Mouse (Mus musculus) midbrain, embryonic 16.5 days (tissue): ENCODE measurements at regions not wholly inside any gene's neighbourhood (a gene's known extent, or its start where the extent isn't known, plus 50 kb on each side); places are given as distances from the start of the nearest gene placed in this dataset.

ENCODE experiments used
- ATAC-seq: fragments of 200-750 bp; cut with Nextera tagmentation; 2 replicates; pipeline ENCODE4 v1.8.0; 2017; ENCODE audit warnings: moderate TSS enrichment
- H3K27ac ChIP-seq: fragments of 300-500 bp; sonication (generic); 2 replicates; pipeline ENCODE4 v1.5.1; 2014; ENCODE audit warnings: mild to moderate bottlenecking, low read length, mixed read lengths
- H3K27me3 ChIP-seq: fragments of 300-500 bp; sonication (generic); 2 replicates; pipeline ENCODE4 v1.6.1; 2014; ENCODE audit warnings: low read depth, low read length, mixed read lengths; ENCODE audit not compliant: control insufficient read depth, insufficient read depth
- H3K36me3 ChIP-seq: fragments of 300-500 bp; sonication (generic); 2 replicates; pipeline ENCODE4 v1.6.1; 2014; ENCODE audit warnings: mild to moderate bottlenecking, low read length, moderate library complexity, mixed read lengths; ENCODE audit not compliant: control insufficient read depth, insufficient read depth
- H3K4me1 ChIP-seq: fragments of 300-500 bp; sonication (generic); 2 replicates; pipeline ENCODE4 v1.6.1; 2014; ENCODE audit warnings: mild to moderate bottlenecking, low read length, mixed read lengths; ENCODE audit not compliant: control insufficient read depth, insufficient read depth
- H3K4me2 ChIP-seq: fragments of 300-500 bp; sonication (generic); 2 replicates; pipeline ENCODE4 v1.6.1; 2014; ENCODE audit warnings: mild to moderate bottlenecking, low read length, mixed read lengths
- H3K4me3 ChIP-seq: fragments of 300-500 bp; sonication (generic); 2 replicates; pipeline ENCODE4 v1.5.1; 2014; ENCODE audit warnings: low read depth, mild to moderate bottlenecking, low read length, moderate library complexity, mixed read lengths
- H3K9ac ChIP-seq: fragments of 300-500 bp; sonication (generic); 2 replicates; pipeline ENCODE4 v1.6.1; 2014; ENCODE audit warnings: low read depth, low read length, mixed read lengths
- H3K9me3 ChIP-seq: fragments of 300-500 bp; sonication (generic); replicated peaks from 2 replicates; pipeline ENCODE4 v1.6.1; 2014; ENCODE audit warnings: mild to moderate bottlenecking, low read length, mixed read lengths; ENCODE audit not compliant: control insufficient read depth, poor library complexity, severe bottlenecking
- WGBS: fragments of 180-500 bp; shearing (Covaris S2); extraction: QIAGEN DNeasy Blood & Tissue Kit; methylation state at CpG from one replicate; pipeline ENCODE4 v1.1.7; 2014; 5-methylcytosine and 5-hydroxymethylcytosine counted together

DNA sequence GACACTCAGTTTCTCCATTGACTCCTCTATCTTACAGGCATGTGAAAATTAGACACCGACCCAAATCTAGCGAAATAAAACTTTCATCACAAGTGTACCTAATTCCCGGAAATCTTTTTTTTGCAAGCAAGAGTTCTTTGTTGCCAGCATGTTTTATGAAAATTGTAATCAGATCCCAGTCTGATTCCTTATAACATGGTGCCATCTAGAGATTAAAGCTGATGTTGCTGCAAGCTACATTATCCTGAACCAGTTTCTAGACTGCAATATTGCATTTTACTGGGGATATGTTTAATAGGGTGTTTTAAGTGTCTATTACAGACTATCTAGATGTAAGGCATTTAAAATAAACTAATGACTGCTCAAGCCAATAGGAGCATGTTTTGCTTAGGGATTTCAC, 110.9 kb upstream of the Gpc5 start:
- no peak overlapping the region for H3K4me2 ChIP-seq
- no peak overlapping the region for H3K27ac ChIP-seq
- no peaks in the 10 kb centered on the region for H3K27me3 ChIP-seq
- no peak for ATAC-seq
- 52% methylated on average over 3 of the region's 3 CpGs for WGBS
- H3K36me3 ChIP-seq: no peaks in the 10 kb centered on the region
- H3K9ac ChIP-seq: no peak overlapping the region
- no peak overlapping the region for H3K4me3 ChIP-seq
- H3K4me1 ChIP-seq: no peaks in the 10 kb centered on the region
- H3K9me3 ChIP-seq: no peaks in the 10 kb centered on the region

DNA sequence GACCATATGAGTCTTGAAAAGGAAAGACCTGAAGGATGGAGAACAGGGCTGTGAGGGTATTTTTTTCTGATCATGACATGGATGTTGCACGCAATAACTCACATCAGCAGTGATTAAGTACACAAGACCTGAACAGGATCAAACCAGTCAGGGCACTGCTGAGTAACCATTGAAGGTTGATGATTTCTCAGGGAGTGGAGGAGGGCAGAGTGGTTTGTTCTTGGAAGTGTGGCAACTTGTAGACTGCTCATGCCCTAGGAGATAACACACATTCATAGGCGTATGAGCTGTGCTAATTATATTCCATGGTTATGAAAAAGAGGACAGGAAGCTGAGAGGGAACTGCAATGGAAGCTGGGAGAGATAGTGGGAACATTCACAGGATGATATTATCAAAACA, 88.8 kb upstream of the Gpc5 start:
- ATAC-seq: no peak
- H3K36me3 ChIP-seq: no peaks in the 10 kb centered on the region
- no peaks in the 10 kb centered on the region for H3K9me3 ChIP-seq
- H3K4me2 ChIP-seq: no peak overlapping the region
- no peak overlapping the region for H3K27ac ChIP-seq
- H3K27me3 ChIP-seq: no peaks in the 10 kb centered on the region
- no peak overlapping the region for H3K9ac ChIP-seq
- no peaks in the 10 kb centered on the region for H3K4me1 ChIP-seq
- H3K4me3 ChIP-seq: no peak overlapping the region
- 97% methylated on average over 2 of the region's 2 CpGs for WGBS

DNA sequence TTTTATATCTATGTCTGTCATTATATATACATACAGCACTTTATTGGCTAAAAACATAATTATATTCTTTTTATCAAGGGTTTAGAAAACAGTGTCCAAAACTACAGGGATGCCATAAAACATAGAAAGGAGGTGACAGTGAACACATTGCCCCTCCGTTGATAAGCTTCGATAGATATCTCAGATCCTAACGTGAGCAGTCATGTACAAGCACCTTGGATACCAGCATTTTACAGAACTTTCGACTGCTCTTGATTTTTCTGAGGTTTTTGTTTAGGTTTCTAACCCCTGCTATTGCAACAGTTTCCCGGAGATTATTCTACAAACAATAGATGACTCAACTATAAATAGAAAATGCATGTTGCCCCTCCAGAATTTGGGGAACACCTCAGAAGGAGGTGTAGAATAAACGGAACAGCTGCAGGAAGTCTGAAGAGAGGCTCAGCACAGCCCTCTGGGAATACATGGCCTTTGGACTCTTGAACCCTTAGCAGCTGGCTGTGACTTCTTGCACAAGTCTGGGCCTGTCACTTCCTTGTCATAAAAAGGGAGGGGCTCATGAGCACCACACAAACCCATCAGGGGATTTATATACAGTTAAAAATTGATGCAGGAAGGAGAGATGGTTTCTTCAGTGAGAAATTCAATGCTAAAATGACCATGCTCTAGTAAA, 87.1 kb upstream of the Gpc5 start:
- Histone ChIP-seq H3K27ac (no peak overlapping the region), H3K36me3 (no peaks in the 10 kb centered on the region), H3K4me2 (no peak overlapping the region), H3K4me3 (no peak overlapping the region), H3K9me3 (no peaks in the 10 kb centered on the region), H3K9ac (no peak overlapping the region), H3K4me1 (no peaks in the 10 kb centered on the region), H3K27me3 (no peaks in the 10 kb centered on the region)
- ATAC-seq: no peak
- 83% methylated on average over 6 of the region's 6 CpGs for WGBS

DNA sequence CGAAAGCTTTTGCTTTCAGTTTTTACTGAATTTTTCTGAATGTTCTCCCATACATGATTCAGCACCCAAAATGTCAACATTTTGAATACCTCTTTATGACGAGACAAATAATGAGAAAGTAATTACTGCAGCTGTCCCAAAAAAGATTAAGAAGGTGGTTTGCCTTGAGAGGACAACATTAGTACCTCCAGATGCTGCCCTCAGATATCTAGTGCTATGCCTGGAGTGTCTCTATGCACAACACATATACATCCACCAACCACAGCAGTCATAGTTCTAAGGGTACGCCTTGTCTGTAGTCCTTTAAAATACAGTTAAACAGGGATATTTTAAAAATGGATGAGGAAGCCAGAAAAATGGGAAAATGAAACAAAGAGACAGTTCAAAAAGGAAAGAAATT, 81.1 kb upstream of the Gpc5 start:
- ATAC-seq: no peak
- no peak overlapping the region for H3K27ac ChIP-seq
- H3K36me3 ChIP-seq: no peaks in the 10 kb centered on the region
- no peak overlapping the region for H3K9ac ChIP-seq
- no peak overlapping the region for H3K4me2 ChIP-seq
- H3K9me3 ChIP-seq: no peaks in the 10 kb centered on the region
- H3K27me3 ChIP-seq: no peaks in the 10 kb centered on the region
- H3K4me1 ChIP-seq: no peaks in the 10 kb centered on the region
- H3K4me3 ChIP-seq: no peak overlapping the region
- WGBS: 88% methylated on average over 3 of the region's 3 CpGs

DNA sequence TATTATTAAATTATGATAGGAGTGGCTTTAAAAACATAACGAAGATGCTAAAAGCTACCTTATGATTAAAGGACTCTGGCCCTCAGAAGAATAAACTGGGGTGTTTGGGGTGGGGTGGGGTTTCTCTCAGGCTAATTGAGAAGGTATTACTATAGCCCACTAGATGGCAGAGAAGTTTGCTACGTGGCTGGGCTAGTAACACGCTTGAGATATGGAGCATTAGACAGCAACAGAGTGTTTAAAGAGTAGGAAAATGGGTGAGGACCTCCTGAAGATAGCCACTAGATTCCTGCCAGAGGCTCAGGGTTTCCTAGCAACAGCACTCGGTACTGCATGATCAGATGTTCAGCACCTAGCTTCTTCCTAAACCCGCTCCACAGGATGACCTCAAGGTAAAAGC, 76.7 kb upstream of the Gpc5 start:
- H3K4me2 ChIP-seq: no peak overlapping the region
- ATAC-seq: peak; percentile 58
- no peaks in the 10 kb centered on the region for H3K27me3 ChIP-seq
- 31% methylated on average over 5 of the region's 5 CpGs for WGBS
- H3K36me3 ChIP-seq: no peaks in the 10 kb centered on the region
- no peaks in the 10 kb centered on the region for H3K9me3 ChIP-seq
- H3K4me1 ChIP-seq: no peaks in the 10 kb centered on the region; the same call in 1 of the 2 replicates
- H3K27ac ChIP-seq: no peak overlapping the region
- no peak overlapping the region for H3K9ac ChIP-seq
- H3K4me3 ChIP-seq: no peak overlapping the region

DNA sequence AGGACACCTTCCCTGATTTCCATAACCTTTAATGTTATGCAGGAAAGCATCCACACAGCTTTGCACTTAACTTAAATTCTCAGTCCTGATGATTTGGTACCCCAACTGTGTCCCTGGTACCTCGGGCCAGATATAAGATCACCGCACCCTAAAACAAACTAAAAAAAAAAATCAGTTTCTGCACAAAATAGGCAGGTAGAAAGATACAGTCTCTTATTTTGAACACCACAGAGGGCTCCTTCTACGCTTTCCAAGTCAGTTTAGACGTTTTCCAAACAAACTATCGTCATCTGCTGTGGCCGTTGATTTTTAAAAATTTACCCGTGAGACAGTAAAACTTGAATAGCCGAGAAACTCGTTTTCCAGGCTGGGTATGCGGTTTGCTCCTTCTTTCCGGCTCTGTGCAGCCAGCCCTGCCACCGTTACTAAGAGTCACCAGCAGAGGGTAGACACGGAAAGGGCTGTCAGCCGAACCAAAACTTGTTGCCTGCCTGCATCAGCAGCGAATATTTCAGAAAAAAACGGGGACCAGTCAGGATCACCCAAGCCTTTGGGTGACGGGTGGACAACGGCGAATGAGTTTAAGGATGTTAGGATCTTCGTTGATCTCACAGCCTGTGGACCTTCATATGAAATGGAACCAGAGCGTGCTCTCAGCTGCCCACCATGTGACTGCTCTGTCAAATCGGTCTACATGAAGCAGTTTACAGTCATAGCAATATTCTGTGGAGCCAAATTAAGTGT, 74.4 kb upstream of the Gpc5 start:
- H3K4me1 ChIP-seq: no peaks in the 10 kb centered on the region; the same call in 1 of the 2 replicates
- H3K27ac ChIP-seq: no peak overlapping the region
- no peaks in the 10 kb centered on the region for H3K27me3 ChIP-seq
- peak overlapping the region; percentile 42 for H3K4me3 ChIP-seq
- 19% methylated on average over 22 of the region's 22 CpGs for WGBS
- H3K4me2 ChIP-seq: peak overlapping the region; percentile 65
- no peaks in the 10 kb centered on the region for H3K36me3 ChIP-seq
- ATAC-seq: peak; percentile 87
- H3K9me3 ChIP-seq: no peaks in the 10 kb centered on the region
- H3K9ac ChIP-seq: peak overlapping the region; percentile 42; the same call in 1 of the 2 replicates

DNA sequence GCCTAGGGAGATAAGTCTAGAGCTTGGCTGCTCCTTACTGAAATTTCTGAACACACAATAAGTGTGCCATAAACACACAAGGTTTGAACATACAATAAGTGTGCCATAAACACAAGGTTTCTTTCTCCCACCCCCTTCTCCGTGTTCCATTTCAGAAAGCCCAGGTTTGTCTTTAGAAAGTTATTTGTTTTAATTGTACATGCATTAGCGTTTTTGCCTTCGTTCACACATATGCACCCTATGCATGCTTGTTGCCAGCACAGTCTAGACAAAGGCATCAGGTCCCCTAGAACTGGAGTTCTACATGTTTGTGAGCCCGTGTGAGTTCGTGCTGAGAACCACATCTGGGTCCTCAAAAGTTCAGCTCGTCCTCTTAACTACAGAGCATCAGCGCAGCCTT, 64.0 kb upstream of the Gpc5 start:
- ATAC-seq: no peak
- H3K27me3 ChIP-seq: no peaks in the 10 kb centered on the region
- H3K9me3 ChIP-seq: no peaks in the 10 kb centered on the region

DNA sequence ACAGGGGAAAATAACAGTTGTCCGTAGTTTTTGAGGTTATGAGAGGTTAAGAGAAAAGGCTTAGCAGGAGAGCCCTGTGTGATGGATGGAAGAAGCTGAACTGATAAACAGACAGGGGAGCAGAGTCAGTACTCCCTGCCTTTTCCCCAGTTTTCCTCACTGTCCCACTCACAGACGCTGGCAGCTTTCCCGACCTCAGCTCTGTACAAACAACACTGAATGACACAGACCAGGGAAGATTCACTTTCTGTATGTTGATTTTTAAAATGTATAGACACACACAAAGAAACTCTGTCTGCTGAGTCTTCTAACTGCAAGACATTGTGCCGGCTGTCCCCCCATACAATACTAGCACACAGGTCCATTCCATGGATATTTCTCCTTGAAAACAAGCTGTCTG, 60.3 kb upstream of the Gpc5 start:
- Histone ChIP-seq H3K4me2 (no peak overlapping the region), H3K9ac (no peak overlapping the region), H3K27ac (no peak overlapping the region), H3K4me3 (no peak overlapping the region), H3K9me3 (no peaks in the 10 kb centered on the region), H3K4me1 (no peaks in the 10 kb centered on the region), H3K36me3 (no peaks in the 10 kb centered on the region), H3K27me3 (no peaks in the 10 kb centered on the region)
- no peak for ATAC-seq
- WGBS: 65% methylated on average over 4 of the region's 4 CpGs

More for the DNA sequence above, 64.0 kb upstream of the Gpc5 start:
- H3K36me3 ChIP-seq: no peaks in the 10 kb centered on the region
- H3K4me2 ChIP-seq: no peak overlapping the region
- H3K27ac ChIP-seq: no peak overlapping the region
- H3K4me1 ChIP-seq: no peaks in the 10 kb centered on the region
- WGBS: 84% methylated on average over 7 of the region's 7 CpGs
- H3K9ac ChIP-seq: no peak overlapping the region
- H3K4me3 ChIP-seq: no peak overlapping the region

DNA sequence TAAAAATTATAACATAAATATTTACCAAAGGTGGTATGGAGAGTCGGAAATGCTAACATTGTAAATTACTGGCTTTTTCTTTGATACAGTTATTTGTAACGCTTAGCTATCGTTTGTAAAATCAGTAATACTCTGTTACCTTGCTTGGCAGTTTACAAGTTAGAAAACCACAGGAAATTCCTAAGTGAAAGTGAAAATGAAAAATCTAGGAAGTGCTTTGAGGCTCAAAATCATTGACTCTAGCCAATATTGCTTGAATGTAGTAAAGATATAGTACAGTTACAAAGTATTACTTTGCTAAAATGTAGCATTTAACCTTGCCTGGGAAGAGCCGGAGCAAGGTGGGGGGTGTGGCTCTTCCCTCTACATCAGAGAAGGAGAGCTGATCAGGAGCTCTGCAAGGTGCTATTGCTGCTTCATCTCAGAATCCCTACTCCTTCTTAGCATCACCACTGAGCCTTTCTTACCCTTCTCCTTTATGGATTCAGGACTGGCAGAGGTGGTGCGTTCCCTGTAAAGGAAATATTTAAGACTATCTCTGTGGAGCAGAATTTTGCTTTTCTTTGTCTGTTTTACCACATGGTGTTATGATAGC, 58.5 kb upstream of the Gpc5 start:
- no peak overlapping the region for H3K9ac ChIP-seq
- no peak for ATAC-seq
- no peaks in the 10 kb centered on the region for H3K9me3 ChIP-seq
- no peaks in the 10 kb centered on the region for H3K36me3 ChIP-seq
- 90% methylated on average over 5 of the region's 5 CpGs for WGBS
- no peaks in the 10 kb centered on the region for H3K27me3 ChIP-seq
- no peaks in the 10 kb centered on the region for H3K4me1 ChIP-seq
- no peak overlapping the region for H3K27ac ChIP-seq
- no peak overlapping the region for H3K4me2 ChIP-seq
- H3K4me3 ChIP-seq: no peak overlapping the region
